Mouse (Mus musculus): ENCODE results near the gene Hace1. TPM values are rescaled to one million over a fixed set of nuclear protein-coding genes. Genes with fewer than 3 reads are reported as not detected.
"Not testable (repeated sequence)": the region's sequence is repeated elsewhere in the genome, so short reads cannot be mapped to it uniquely, and the experiment has no call there.

Gene Hace1
- 1 to 10 TPM; 4.9 to 7.4 TPM for total RNA-seq (2021)
- long read RNA-seq, experiment 1, partial matches to known transcripts, result 0 of 6 reads
- long read RNA-seq, experiment 1, other reads (novel, unspliced or antisense), result 4 of 6 reads
- long read RNA-seq, experiment 2, transcript Hace1-201 (24 exons, 3,785 nt), result major isoform, 12 of 15 reads
- long read RNA-seq, experiment 2, partial matches to known transcripts, result 1 of 15 reads
- long read RNA-seq, experiment 2, other reads (novel, unspliced or antisense), result 2 of 15 reads

DNA sequence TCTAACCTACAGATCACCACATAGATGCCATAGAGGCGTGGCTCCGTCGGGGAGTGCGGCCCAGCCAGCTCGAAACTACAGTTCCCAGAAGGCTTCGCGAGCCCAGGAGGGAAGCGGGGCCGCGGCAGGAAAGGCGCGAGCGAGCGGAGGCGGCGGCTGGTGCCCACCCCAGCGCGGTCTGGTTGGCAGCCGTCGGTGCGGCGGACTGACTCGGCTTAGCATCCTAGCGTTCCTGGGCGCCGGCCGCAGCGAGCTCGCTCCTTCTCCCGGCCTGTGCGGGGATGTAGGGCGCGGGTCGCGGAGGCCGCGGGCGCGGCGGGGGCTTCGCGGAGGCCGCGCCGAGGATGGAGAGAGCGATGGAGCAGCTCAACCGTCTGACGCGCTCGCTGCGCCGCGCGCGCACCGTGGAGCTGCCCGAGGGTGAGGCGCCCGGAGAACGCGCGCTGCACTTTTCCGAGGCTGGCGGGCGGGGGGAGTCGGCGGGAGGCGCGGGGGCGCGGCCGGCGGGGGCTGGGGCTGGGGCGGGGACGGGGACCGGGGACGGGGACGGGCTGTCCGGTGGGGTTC is at the start of gene Hace1:
Gene Hace1 (plus strand): TSS at position 99 of the 567 bp plus-strand sequence.
- DNase-seq (ENCODE audit: low spot score in 2 of 2), result peak; percentile 78 to 79

DNA sequence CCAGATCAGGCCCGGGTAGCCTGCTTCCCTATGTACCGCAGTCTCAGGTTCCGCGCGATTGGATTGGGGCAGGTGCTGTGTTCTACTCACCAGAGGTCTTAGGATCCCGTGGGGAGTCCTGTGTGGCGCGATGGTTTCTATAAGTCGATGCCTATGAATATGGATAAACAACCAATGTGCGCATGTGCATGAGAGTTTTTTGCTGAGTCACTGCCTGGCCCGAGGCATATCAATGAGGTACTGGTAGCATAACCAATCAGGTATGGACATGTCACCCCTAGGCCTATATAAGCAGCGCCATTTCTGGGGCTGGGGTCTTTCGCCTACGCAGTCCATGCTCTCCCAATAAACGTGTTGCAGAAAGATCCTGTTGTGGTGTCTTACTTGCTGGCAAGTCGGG is 40.3 kb upstream of the Hace1 start:
- DNase-seq (ENCODE audit: low spot score in 2 of 2), result not testable (repeated sequence)

GRCm38 (mm10) chr10:45542726-45543125 is 34.9 kb upstream of the Hace1 start:
- no peak for DNase-seq (ENCODE audit: low spot score in 2 of 2)

DNA sequence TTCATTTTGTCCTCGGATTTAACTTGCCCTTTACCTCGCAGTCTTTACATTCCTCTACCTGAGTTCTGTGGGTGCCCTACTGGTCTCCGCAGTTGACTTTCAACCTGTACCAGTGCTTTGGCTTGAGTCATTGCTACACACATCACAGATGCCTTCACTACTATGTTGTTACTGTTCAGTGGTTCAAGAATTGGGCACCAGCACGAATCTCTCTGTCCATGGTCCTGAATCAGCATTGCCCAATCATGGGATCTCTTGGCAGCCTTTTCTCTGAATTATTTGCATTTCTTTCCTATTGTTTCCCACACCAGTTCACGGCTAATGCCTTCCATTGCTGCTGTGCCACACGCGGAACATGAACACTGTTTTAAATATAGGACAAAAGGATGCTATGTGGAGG is 30.8 kb upstream of the Hace1 start:
- DNase-seq (ENCODE audit: low spot score in 2 of 2), result peak; percentile 3 to 18

GRCm38 (mm10) chr10:45578298-45578821 is 731 bp downstream of the Hace1 start:
- DNase-seq (ENCODE audit: low spot score in 2 of 2), result no peak

GRCm38 (mm10) chr10:45583310-45583709 is 5.7 kb downstream of the Hace1 start:
- no peak for DNase-seq (ENCODE audit: low spot score in 2 of 2)

DNA sequence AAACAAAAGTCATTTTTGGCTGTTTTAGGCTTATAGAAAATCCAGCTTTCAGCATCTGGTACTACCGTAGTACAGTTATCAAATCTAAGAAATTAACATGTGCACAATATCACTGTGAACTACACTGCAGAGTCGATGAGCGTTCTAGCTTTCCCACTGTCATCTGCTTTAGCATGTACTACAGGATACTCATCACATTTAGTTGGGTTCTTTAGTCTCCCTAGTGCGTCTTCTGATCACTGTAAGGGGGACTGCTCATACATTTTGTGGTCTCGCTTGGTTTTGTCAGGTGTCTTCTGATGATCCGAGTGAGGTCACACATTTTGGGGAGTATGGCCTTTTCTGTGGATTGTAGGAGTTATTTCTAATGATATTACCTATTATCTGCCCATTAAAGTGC is 6.2 kb downstream of the Hace1 start:
- no peak for DNase-seq (ENCODE audit: low spot score in 2 of 2)

DNA sequence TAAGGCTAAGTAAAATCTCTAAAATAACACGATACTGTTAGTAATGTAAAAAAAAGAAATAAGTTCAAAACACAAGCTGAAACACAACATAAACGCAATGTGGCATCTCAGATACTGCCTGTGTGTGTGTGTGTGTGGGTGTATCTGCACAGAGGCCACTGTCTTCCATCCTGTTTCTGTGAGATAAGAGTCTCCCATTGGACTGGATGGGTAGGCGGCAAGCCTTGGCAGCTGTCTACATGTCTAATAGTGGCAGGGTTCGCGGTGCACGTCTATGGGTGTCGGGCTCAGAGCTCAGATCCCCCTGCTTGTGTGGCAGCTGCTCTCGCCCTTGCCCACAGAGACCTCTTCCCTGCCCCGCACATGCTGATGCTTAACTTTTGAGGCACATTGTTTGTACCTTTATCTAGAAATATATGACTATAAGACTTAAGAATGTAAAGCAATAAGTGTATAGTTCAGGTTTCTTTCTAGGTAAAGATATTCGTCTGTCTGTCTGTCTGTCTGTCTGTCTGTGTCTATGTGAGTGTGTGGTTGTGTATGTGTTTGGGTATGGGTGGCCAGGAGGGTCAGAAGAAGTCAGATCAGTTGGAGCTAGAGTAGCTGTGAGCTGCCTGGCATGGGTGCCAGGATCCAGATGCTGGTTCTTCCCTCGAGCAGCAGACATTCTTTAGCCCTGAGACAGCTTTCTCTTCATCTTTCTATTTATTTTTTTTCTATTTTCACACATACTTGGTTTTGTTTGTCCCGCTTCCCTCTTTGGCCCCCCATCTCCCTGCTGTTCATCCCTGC is 6.9 kb downstream of the Hace1 start:
- no peak for DNase-seq (ENCODE audit: low spot score in 2 of 2)

DNA sequence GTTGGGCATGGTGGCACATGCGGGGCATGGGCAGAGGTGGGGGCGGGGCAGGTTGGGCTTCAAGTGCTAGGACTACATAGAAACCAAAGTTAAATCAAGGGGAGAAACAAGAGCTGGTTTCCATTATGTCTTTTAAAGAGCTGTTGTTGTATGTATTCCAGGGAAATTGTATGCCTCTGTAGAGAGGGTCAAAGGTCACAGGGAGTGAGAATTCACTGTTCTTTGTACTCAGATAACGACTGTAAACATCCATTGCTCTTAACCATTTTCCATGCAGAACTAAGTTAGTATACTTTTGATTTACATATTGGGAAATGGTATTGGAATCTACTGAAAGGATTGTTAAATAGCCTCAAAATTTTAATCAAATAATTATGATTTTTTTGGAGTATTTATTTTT is 28.2 kb downstream of the Hace1 start:
- DNase-seq (ENCODE audit: low spot score in 2 of 2), result no peak

GRCm38 (mm10) chr10:45610727-45611126 is 33.1 kb downstream of the Hace1 start:
- DNase-seq (ENCODE audit: low spot score in 2 of 2), result no peak

DNA sequence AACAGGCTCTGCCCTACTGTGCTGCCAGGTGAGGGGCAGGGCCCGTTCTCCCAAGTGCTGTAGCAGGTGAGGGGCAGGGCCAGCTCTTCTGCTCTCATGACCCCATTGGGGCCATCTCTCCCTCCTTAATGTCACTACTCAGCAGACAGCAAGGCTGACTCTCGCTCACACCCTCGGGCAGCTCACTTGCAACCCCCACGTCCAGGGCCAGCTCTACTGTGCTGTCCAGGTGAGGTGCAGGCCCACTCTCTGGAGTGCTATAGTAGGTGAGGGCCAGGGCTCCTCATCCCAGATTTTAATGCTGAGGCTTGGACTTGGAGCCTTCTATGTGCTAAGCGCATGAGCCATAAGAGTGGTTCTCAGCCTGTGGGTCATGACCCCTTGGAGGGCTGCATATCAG is 38.4 kb downstream of the Hace1 start:
- no peak for DNase-seq (ENCODE audit: low spot score in 2 of 2)

DNA sequence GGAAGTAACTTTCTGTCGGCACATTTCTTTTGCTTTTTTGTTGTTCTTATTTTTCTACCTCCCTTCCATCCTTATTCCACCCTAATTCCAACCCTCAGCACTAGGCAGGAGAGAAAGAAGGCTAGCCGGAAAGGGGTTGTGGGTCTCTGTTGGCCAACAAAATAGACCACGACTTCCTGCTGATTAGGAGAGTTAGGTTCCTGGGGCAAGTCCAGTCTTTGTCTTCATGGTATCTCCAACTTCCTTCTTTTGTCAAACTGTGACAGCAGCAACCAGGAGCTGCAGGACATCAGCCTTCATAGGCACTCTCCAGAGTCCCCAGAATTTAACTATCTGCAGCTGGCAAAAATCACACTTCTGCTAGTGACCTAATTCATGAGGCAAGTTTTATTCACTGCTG is 41.4 kb downstream of the Hace1 start:
- DNase-seq (ENCODE audit: low spot score in 2 of 2), result no peak

DNA sequence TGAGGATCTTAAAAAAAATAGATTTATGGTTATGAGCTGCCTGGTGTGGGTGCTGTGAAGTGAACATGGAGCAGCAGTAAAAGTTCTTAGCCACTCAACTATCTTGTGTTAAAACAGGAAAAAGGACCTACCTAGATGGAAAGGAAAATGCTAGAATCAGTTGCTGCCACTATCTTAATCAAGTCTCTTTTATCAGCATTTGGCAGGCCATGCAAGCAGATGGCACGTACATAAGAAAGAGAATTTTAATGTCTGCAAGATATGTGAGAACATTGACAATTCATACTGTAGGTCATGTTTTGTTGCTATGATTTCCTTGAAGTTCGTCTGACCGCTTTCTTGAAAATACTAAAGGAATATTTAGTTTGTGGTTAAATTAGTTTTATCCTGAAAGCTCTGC is 54.4 kb downstream of the Hace1 start:
- no peak for DNase-seq (ENCODE audit: low spot score in 2 of 2)

- no peak for DNase-seq (ENCODE audit: low spot score in 2 of 2)
Measured at GRCm38 (mm10) chr10:45632641-45633040, 55.0 kb downstream of the Hace1 start.

DNA sequence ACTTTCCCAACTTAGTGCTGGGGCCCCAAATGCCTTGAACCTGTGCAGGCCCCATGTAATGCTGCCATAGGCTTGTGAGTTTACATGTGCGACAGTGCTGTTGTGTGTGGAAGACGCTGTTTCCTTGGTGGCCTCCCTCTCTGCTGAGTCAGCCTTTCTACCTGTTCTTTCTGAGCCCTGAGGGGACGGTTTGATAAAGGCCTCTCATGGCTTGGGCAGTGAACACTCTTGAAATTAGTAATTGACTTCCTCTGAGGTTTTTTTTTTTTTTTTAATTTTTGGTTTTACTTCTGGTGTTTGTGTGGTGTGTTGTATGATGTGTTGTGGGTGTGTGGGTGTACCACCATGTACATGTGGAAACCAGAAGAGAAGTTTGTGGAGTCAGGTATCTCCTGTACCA is 57.6 kb downstream of the Hace1 start:
- DNase-seq (ENCODE audit: low spot score in 2 of 2), result no peak

- DNase-seq (ENCODE audit: low spot score in 2 of 2), result no peak
Measured at GRCm38 (mm10) chr10:45639762-45640161, 62.1 kb downstream of the Hace1 start.

- no peak for DNase-seq (ENCODE audit: low spot score in 2 of 2)
Measured at GRCm38 (mm10) chr10:45654026-45654425, 76.4 kb downstream of the Hace1 start.

DNA sequence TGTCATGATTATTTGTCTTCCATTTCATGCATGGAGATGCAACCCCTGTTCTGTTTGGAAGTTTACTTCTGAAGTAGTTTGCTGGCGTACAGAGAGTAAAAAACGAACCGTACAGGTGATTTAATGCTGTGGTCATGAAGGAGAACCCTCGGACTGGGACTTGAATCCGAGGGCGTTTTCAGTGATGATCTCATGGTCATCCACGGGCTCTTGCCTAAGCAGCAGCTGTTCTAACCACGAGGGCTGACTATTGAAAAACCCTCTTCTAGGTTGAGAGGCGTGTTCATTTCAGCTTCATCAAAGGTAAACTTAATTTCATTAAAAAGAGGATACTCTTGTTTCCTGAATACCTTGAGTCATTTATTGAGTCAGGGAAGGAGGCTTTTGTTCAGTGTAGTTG is 84.4 kb downstream of the Hace1 start:
- DNase-seq (ENCODE audit: low spot score in 2 of 2), result no peak

GRCm38 (mm10) chr10:45668266-45668665 is 90.6 kb downstream of the Hace1 start:
- DNase-seq (ENCODE audit: low spot score in 2 of 2), result no peak

- no peak for DNase-seq (ENCODE audit: low spot score in 2 of 2)
Measured at GRCm38 (mm10) chr10:45676796-45677195, 99.2 kb downstream of the Hace1 start.

DNA sequence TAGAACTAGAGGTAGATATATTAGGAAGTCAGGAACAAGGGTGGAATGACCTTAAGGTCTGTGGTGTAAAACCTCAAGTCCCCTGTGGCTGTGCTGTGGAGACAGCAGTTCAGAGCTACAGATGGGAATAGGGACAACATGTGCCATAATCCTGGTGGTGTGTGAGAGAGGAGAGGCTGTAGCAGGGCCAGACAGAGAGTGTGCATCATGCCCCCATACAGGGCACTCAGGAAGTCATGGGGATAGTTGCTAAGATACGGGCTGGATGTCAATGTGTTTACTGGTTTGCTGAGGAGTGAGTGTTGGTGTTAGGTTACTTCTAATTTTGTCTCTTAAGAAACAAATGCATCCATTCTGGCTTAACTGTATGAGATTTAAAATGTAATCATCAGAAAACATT is 108.6 kb downstream of the Hace1 start:
- no peak for DNase-seq (ENCODE audit: low spot score in 2 of 2)

DNA sequence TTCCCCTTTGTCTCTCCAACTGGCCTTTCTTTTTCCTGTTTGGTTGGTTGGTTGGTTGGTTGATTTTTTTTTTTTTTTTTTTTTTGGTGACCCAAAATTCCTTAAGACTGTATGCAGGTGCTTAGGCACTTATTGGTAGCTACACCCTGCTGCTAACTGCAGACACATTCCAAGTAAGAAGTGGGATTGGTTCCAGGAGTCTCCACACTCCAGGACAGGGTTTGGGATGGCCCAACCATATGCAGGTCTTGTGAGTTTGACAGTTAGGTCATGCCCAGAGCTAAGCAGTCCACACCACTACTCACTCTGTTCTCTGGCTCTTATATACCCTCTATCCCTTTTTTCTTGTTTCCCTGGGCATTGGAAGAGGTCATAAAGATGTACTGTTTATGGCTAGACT is 117.3 kb downstream of the Hace1 start:
- DNase-seq (ENCODE audit: low spot score in 2 of 2), result no peak
